In genomic region chrX:51278270-51278669, GRCm38 (mm10) we compare ENCODE assay signal across 9 mouse cellular contexts.
DNase-seq lines count a peak whose midpoint lies in the region; ATAC-seq and TF ChIP-seq lines count a peak whose summit lies in the region.
"Had no signal": no experiment of that assay in that cellular context is flagged by ENCODE, and none has a peak within 500 bp of the region (broad histone marks: within the 10 kb centered on the region; RNA-seq: fewer than 3 reads in every experiment).

No protein-coding gene starts in this region.

- no peak for TF ChIP-seq CTCF in intestine, postnatal 0 days (IDR thresholded peaks at IDR 0.05; ENCODE audit: low read depth)

- no peaks in the 10 kb centered on the region for H3K9me3 ChIP-seq in hindbrain, embryonic 15.5 days
- no peaks in the 10 kb centered on the region for H3K9me3 ChIP-seq in hindbrain, embryonic 13.5 days
- H3K9me3 ChIP-seq in intestine, postnatal 0 days (ENCODE audit: control insufficient read depth): no peaks in the 10 kb centered on the region

- H3K9ac ChIP-seq in hindbrain, embryonic 15.5 days: no peak overlapping the region
- no peak overlapping the region for H3K9ac ChIP-seq in hindbrain, embryonic 13.5 days
- no peak overlapping the region for H3K9ac ChIP-seq in intestine, postnatal 0 days (ENCODE audit: low read depth, low read length)

- H3K4me1 ChIP-seq in hindbrain, embryonic 15.5 days (replicated peaks): no peaks in the 10 kb centered on the region
- no peaks in the 10 kb centered on the region for H3K4me1 ChIP-seq in hindbrain, embryonic 13.5 days (replicated peaks)
- no peaks in the 10 kb centered on the region for H3K4me1 ChIP-seq in intestine, postnatal 0 days (replicated peaks; ENCODE audit: control insufficient read depth, insufficient read depth, low read length)

- no peaks in the 10 kb centered on the region for H3K36me3 ChIP-seq in hindbrain, embryonic 15.5 days
- H3K36me3 ChIP-seq in hindbrain, embryonic 13.5 days: no peaks in the 10 kb centered on the region
- no peaks in the 10 kb centered on the region for H3K36me3 ChIP-seq in intestine, postnatal 0 days (ENCODE audit: control insufficient read depth, insufficient read depth)

- H3K4me3 ChIP-seq in hindbrain, embryonic 15.5 days: no peak overlapping the region
- H3K4me3 ChIP-seq in hindbrain, embryonic 13.5 days: no peak overlapping the region
- H3K4me3 ChIP-seq in intestine, postnatal 0 days (ENCODE audit: low read depth, low read length): no peak overlapping the region

- no peaks in the 10 kb centered on the region for H3K27me3 ChIP-seq in hindbrain, embryonic 15.5 days
- H3K27me3 ChIP-seq in hindbrain, embryonic 13.5 days: no peaks in the 10 kb centered on the region
- no peaks in the 10 kb centered on the region for H3K27me3 ChIP-seq in intestine, postnatal 0 days (replicated peaks; ENCODE audit: control insufficient read depth, insufficient read depth, low read length)

- no peak overlapping the region for H3K27ac ChIP-seq in hindbrain, embryonic 15.5 days (replicated peaks)
- no peak overlapping the region for H3K27ac ChIP-seq in hindbrain, embryonic 13.5 days
- no peak overlapping the region for H3K27ac ChIP-seq in intestine, postnatal 0 days (ENCODE audit: low read depth, low read length)

- peak; percentile 38; the same call in 1 of the 2 replicates for ATAC-seq in hindbrain, embryonic 15.5 days (ENCODE audit: low FRiP score, low read depth)
- no peak for ATAC-seq in hindbrain, embryonic 13.5 days (ENCODE audit: low FRiP score)
- no peak for ATAC-seq in intestine, postnatal 0 days

- no peak overlapping the region for H3K4me2 ChIP-seq in hindbrain, embryonic 15.5 days
- H3K4me2 ChIP-seq in hindbrain, embryonic 13.5 days: no peak overlapping the region
- no peak overlapping the region for H3K4me2 ChIP-seq in intestine, postnatal 0 days (replicated peaks; ENCODE audit: low read depth)

- peak; percentile 1 for DNase-seq in lung, postnatal 10 days
- DNase-seq in lung, postnatal 36 days: no peak
- DNase-seq in left cerebral cortex, adult 18-20 months (ENCODE audit: low spot score in 2 of 2): peak; percentile 17 to 31
- DNase-seq in right cerebral cortex, postnatal 4 days: peak; percentile 16
- DNase-seq: gastrocnemius, postnatal 25 days; thymus, adult 2 months had no signal
